Mouse (Mus musculus) midbrain, postnatal 0 days (tissue): ENCODE measurements at regions not wholly inside any gene's neighbourhood (a gene's known extent, or its start where the extent isn't known, plus 50 kb on each side); places are given as distances from the start of the nearest gene placed in this dataset.

ENCODE experiments used
- ATAC-seq: fragments of 200-750 bp; cut with Nextera tagmentation; 2 replicates; pipeline ENCODE4 v1.8.0; 2017; ENCODE audit warnings: moderate number of reproducible peaks, mild to moderate bottlenecking, moderate TSS enrichment, moderate library complexity; ENCODE audit not compliant: low FRiP score
- DNase-seq: peaks from one replicate; pipeline ENCODE4 v3.0.0-alpha.2; 2015; ENCODE audit warnings: low spot score
- H3K27ac ChIP-seq: fragments of 300-500 bp; sonication (generic); 2 replicates; pipeline ENCODE4 v1.5.1; 2014; ENCODE audit warnings: low read depth, mild to moderate bottlenecking, low read length, mixed read lengths
- H3K27me3 ChIP-seq: fragments of 300-500 bp; sonication (generic); 2 replicates; pipeline ENCODE4 v1.6.1; 2014; ENCODE audit warnings: low read length, control low read depth, mixed read lengths; ENCODE audit not compliant: insufficient read depth
- H3K36me3 ChIP-seq: fragments of 300-500 bp; sonication (generic); 2 replicates; pipeline ENCODE4 v1.6.1; 2014; ENCODE audit warnings: low read length, control low read depth, mixed read lengths; ENCODE audit not compliant: insufficient read depth
- H3K4me1 ChIP-seq: fragments of 300-500 bp; sonication (generic); 2 replicates; pipeline ENCODE4 v1.6.1; 2014; ENCODE audit warnings: mild to moderate bottlenecking, control low read depth, antibody characterized with exemption, low read length, mixed read lengths; ENCODE audit not compliant: insufficient read depth
- H3K4me2 ChIP-seq: fragments of 300-500 bp; sonication (generic); 2 replicates; pipeline ENCODE4 v1.6.1; 2014; ENCODE audit warnings: low read depth, mild to moderate bottlenecking, low read length, mixed read lengths; ENCODE audit not compliant: poor library complexity, severe bottlenecking
- H3K4me3 ChIP-seq: fragments of 300-500 bp; sonication (generic); 2 replicates; pipeline ENCODE4 v1.5.1; 2014; ENCODE audit warnings: low read depth, mild to moderate bottlenecking, low read length, moderate library complexity
- H3K9ac ChIP-seq: fragments of 300-500 bp; sonication (generic); replicated peaks from 2 replicates; pipeline ENCODE4 v1.6.1; 2014; ENCODE audit warnings: mild to moderate bottlenecking, low read length, moderate library complexity, mixed read lengths; ENCODE audit not compliant: poor library complexity, severe bottlenecking
- H3K9me3 ChIP-seq: fragments of 300-500 bp; sonication (generic); 2 replicates; pipeline ENCODE4 v1.6.1; 2016; ENCODE audit warnings: low read length, control low read depth
- CTCF ChIP-seq: IDR thresholded peaks from 2 replicates; pipeline ENCODE4 v1.5.1; 2016; ENCODE audit warnings: antibody characterized with exemption, mild to moderate bottlenecking
- WGBS: fragments of 180-500 bp; shearing (Covaris S2); extraction: QIAGEN DNeasy Blood & Tissue Kit; methylation state at CpG from one replicate; pipeline ENCODE4 v1.1.7; 2014; 5-methylcytosine and 5-hydroxymethylcytosine counted together

GRCm38 (mm10) chr9:41365251-41365650, 203.8 kb upstream of the Ubash3b start:
- 14% methylated on average over 5 of the region's 5 CpGs for WGBS

GRCm38 (mm10) chr9:41364442-41365250, 203.1 kb upstream of the Ubash3b start:
- Histone ChIP-seq H3K4me1 (no peaks in the 10 kb centered on the region), H3K27ac (no peak overlapping the region), H3K36me3 (no peaks in the 10 kb centered on the region), H3K27me3 (no peaks in the 10 kb centered on the region), H3K4me2 (no peak overlapping the region), H3K4me3 (no peak overlapping the region), H3K9ac (no peak overlapping the region), H3K9me3 (no peaks in the 10 kb centered on the region)
- 32% methylated on average over 6 of the region's 6 CpGs for WGBS
- ATAC-seq: no peak
- no peak for DNase-seq
- no peak for TF ChIP-seq CTCF

More at GRCm38 (mm10) chr9:41365251-41365650, 203.8 kb upstream of the Ubash3b start:
- Histone ChIP-seq H3K27ac (no peak overlapping the region), H3K4me2 (no peak overlapping the region), H3K9me3 (no peaks in the 10 kb centered on the region), H3K4me1 (no peaks in the 10 kb centered on the region), H3K36me3 (no peaks in the 10 kb centered on the region), H3K9ac (no peak overlapping the region), H3K4me3 (no peak overlapping the region), H3K27me3 (no peaks in the 10 kb centered on the region)
- no peak for TF ChIP-seq CTCF
- ATAC-seq (no peak), DNase-seq (no peak)

- Histone ChIP-seq H3K4me2 (no peak overlapping the region), H3K9me3 (no peaks in the 10 kb centered on the region), H3K36me3 (no peaks in the 10 kb centered on the region), H3K27ac (no peak overlapping the region), H3K9ac (no peak overlapping the region), H3K27me3 (no peaks in the 10 kb centered on the region), H3K4me1 (no peaks in the 10 kb centered on the region), H3K4me3 (no peak overlapping the region)
- ATAC-seq (no peak), DNase-seq (no peak)
- WGBS: 68% methylated on average over 5 of the region's 5 CpGs
- TF ChIP-seq CTCF: no peak
Observed at GRCm38 (mm10) chr9:41360356-41360755, 198.9 kb upstream of the Ubash3b start.

- H3K27ac ChIP-seq: no peak overlapping the region
- 95% methylated on average over 3 of the region's 3 CpGs for WGBS
- H3K9me3 ChIP-seq: no peaks in the 10 kb centered on the region
- no peak overlapping the region for H3K9ac ChIP-seq
- no peak for DNase-seq
- no peak for ATAC-seq
- no peak overlapping the region for H3K4me3 ChIP-seq
- H3K4me2 ChIP-seq: no peak overlapping the region
- TF ChIP-seq CTCF: no peak
- H3K4me1 ChIP-seq: no peaks in the 10 kb centered on the region
- H3K27me3 ChIP-seq: no peaks in the 10 kb centered on the region
- H3K36me3 ChIP-seq: no peaks in the 10 kb centered on the region
Observed at GRCm38 (mm10) chr9:41359286-41359685, 197.8 kb upstream of the Ubash3b start.

GRCm38 (mm10) chr9:41345338-41345737, 183.8 kb upstream of the Ubash3b start:
- Histone ChIP-seq H3K9ac (no peak overlapping the region), H3K4me2 (no peak overlapping the region), H3K4me1 (no peaks in the 10 kb centered on the region), H3K36me3 (no peaks in the 10 kb centered on the region), H3K4me3 (no peak overlapping the region), H3K27me3 (no peaks in the 10 kb centered on the region), H3K9me3 (no peaks in the 10 kb centered on the region), H3K27ac (no peak overlapping the region)
- DNase-seq: no peak
- WGBS: 72% methylated on average over 2 of the region's 2 CpGs
- ATAC-seq: no peak
- TF ChIP-seq CTCF: no peak

GRCm38 (mm10) chr9:41337375-41337774, 175.9 kb upstream of the Ubash3b start:
- DNase-seq: no peak
- 94% methylated on average over 2 of the region's 2 CpGs for WGBS
- no peak for ATAC-seq
- no peak overlapping the region for H3K4me3 ChIP-seq
- no peaks in the 10 kb centered on the region for H3K27me3 ChIP-seq
- no peaks in the 10 kb centered on the region for H3K9me3 ChIP-seq
- H3K4me2 ChIP-seq: no peak overlapping the region
- no peak overlapping the region for H3K27ac ChIP-seq
- no peaks in the 10 kb centered on the region for H3K36me3 ChIP-seq
- TF ChIP-seq CTCF: no peak
- H3K9ac ChIP-seq: no peak overlapping the region
- peaks cover 6% of the 10 kb centered on the region for H3K4me1 ChIP-seq
